Mouse (Mus musculus) hematopoietic stem cell, adult 5-6 weeks (primary cell): ENCODE results near the gene Epn2. TPM values are rescaled to one million over a fixed set of nuclear protein-coding genes. Genes with fewer than 3 reads are reported as not detected.
A peak's percentile ranks its signal among the peaks of the same experiment; 100 is the strongest.

Experiments used
- ATAC-seq, 2 experiments: fragments of 125-278 bp in 1 of 2; replicated peaks in 1 of 2; 2 replicates each; pipeline ENCODE4 v1.8.0; 2016 to 2017; ENCODE audit warnings: inconsistent platforms in 2 of 2, mild to moderate bottlenecking in 2 of 2, moderate number of reproducible peaks in 2 of 2, low read depth in 1 of 2, moderate TSS enrichment in 1 of 2; ENCODE audit not compliant: low FRiP score in 2 of 2, poor library complexity in 2 of 2, severe bottlenecking in 2 of 2, insufficient read depth in 1 of 2, low TSS enrichment in 1 of 2
- total RNA-seq: library from RNA; stranded (forward); fragments of 172-1452, 232-1000 nt; gene quantifications from 2 replicates; pipeline ENCODE4 v1.2.3, GENCODE M21; 2017

Gene Epn2
- total RNA-seq = 1.7 TPM in 1 of 2 replicates, not detected in the other

- peak in 1 of 2 experiments; percentile 53; a peak in 2 of 4 replicates for ATAC-seq
Observed at GRCm38 (mm10) chr11:61578983-61579877, at the start of gene Epn2. Epn2 (minus strand) TSS chr11:61579687.

- ATAC-seq = no peak
Observed at GRCm38 (mm10) chr11:61626509-61626908, 47.0 kb upstream of the Epn2 start.

- no peak for ATAC-seq
Observed at GRCm38 (mm10) chr11:61625136-61625535, 45.6 kb upstream of the Epn2 start.

GRCm38 (mm10) chr11:61620762-61621161 lies 41.3 kb upstream of the Epn2 start:
- ATAC-seq = no peak

- ATAC-seq = no peak
Observed at GRCm38 (mm10) chr11:61620254-61620670, 40.8 kb upstream of the Epn2 start.

- ATAC-seq = no peak
Observed at GRCm38 (mm10) chr11:61619791-61620241, 40.3 kb upstream of the Epn2 start.

- ATAC-seq = no peak
Observed at GRCm38 (mm10) chr11:61619356-61619755, 39.9 kb upstream of the Epn2 start.

- no peak for ATAC-seq
Observed at GRCm38 (mm10) chr11:61618571-61618970, 39.1 kb upstream of the Epn2 start.

GRCm38 (mm10) chr11:61618131-61618530 lies 38.6 kb upstream of the Epn2 start:
- ATAC-seq = no peak

GRCm38 (mm10) chr11:61617293-61617975 lies 37.9 kb upstream of the Epn2 start:
- ATAC-seq = no peak

GRCm38 (mm10) chr11:61616523-61617292 lies 37.2 kb upstream of the Epn2 start:
- no peak for ATAC-seq

GRCm38 (mm10) chr11:61615686-61616522 lies 36.4 kb upstream of the Epn2 start:
- no peak for ATAC-seq

GRCm38 (mm10) chr11:61614401-61614800 lies 34.9 kb upstream of the Epn2 start:
- ATAC-seq = no peak

GRCm38 (mm10) chr11:61612116-61612635 lies 32.7 kb upstream of the Epn2 start:
- ATAC-seq = no peak

- ATAC-seq = no peak
Observed at GRCm38 (mm10) chr11:61611197-61611596, 31.7 kb upstream of the Epn2 start.

- no peak for ATAC-seq
Observed at GRCm38 (mm10) chr11:61608072-61608471, 28.6 kb upstream of the Epn2 start.

GRCm38 (mm10) chr11:61602705-61603104 lies 23.2 kb upstream of the Epn2 start:
- ATAC-seq = peak; percentile 88 to 100
